Mouse (Mus musculus): ENCODE results near the gene Tlr2.

DNA sequence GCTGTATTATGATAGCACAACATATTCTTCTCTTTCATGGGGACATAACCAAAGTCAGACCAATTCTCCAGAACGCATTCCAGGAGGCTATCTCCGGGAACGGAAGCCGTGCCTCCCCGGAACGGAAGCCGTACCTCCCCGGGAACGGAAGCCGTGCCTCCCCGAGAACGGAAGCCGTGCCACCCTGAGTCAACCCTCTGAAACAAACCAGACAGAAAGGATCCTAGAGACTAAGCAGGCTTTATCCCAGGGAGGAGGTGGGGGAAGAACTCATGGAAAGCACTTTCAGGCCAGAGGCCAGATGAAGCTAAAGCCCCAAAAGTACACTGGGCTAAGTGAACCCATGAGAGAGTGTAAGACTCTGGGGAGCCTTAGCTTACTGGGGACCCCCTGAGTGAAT lies 16.1 kb upstream of the Tlr2 start:
- TF ChIP-seq CTCF (IDR thresholded peaks at IDR 0.05; ENCODE audit: insufficient read depth, low read length) (no peak), POLR2A (IDR thresholded peaks at IDR 0.05; ENCODE audit: borderline replicate concordance, extremely low read depth, low read depth, low read length) (no peak)
